Mouse (Mus musculus): ENCODE measurements around the gene Uqcc3.

- TF ChIP-seq POLR2A (IDR thresholded peaks at IDR 0.05; ENCODE audit: control insufficient read depth, low read depth, low read length) (peak; percentile 15; the same call in 1 of the 2 replicates), CTCF (IDR thresholded peaks at IDR 0.05; ENCODE audit: control insufficient read depth, insufficient read depth, insufficient replicate concordance, low read depth, low read length) (no peak)
These were observed 48.7 kb upstream of the Uqcc3 start, which contains the start of the genes Rom1 and Eml3 for GRCm38 (mm10) chr19:8929224-8930088.
